Mouse (Mus musculus): ENCODE measurements around the gene Hcfc1r1. TPM values are rescaled to one million over a fixed set of nuclear protein-coding genes. Genes with fewer than 3 reads are reported as not detected.
A peak's percentile ranks its signal among the peaks of the same experiment; 100 is the strongest.

Hcfc1r1 gene
- polyA plus RNA-seq, 1 experiment from 2014 or later, result 152 TPM

GRCm38 (mm10) chr17:23660876-23661200 is 12.6 kb upstream of the Hcfc1r1 start:
- peaks cover 64% of the 10 kb centered on the region for H3K27me3 ChIP-seq (ENCODE audit: insufficient read depth, poor library complexity, severe bottlenecking)
- no peak for DNase-seq (ENCODE audit: low spot score)
- H3K27ac ChIP-seq, result no peak overlapping the region
- peak overlapping the region; percentile 33 for H3K4me3 ChIP-seq
- 5% methylated on average over 14 of the region's 14 CpGs for WGBS
- no peaks in the 10 kb centered on the region for H3K36me3 ChIP-seq
- no peaks in the 10 kb centered on the region for H3K9me3 ChIP-seq
- H3K4me1 ChIP-seq, result peaks cover 14% of the 10 kb centered on the region

- WGBS, result 2% methylated on average over 9 of the region's 9 CpGs
- no peaks in the 10 kb centered on the region for H3K9me3 ChIP-seq
- DNase-seq (ENCODE audit: low spot score), result no peak
- H3K27ac ChIP-seq, result no peak overlapping the region
- no peak overlapping the region for H3K4me3 ChIP-seq
- peaks cover 16% of the 10 kb centered on the region for H3K4me1 ChIP-seq
- H3K36me3 ChIP-seq, result peaks cover 5% of the 10 kb centered on the region
- peaks cover 64% of the 10 kb centered on the region for H3K27me3 ChIP-seq (ENCODE audit: insufficient read depth, poor library complexity, severe bottlenecking)
These were observed 11.9 kb upstream of the Hcfc1r1 start for GRCm38 (mm10) chr17:23661526-23661925.

GRCm38 (mm10) chr17:23664556-23665021 is 8.8 kb upstream of the Hcfc1r1 start:
- Histone ChIP-seq H3K4me1 (peaks cover 16% of the 10 kb centered on the region), H3K4me3 (no peak overlapping the region), H3K27me3 (ENCODE audit: insufficient read depth, poor library complexity, severe bottlenecking) (peaks cover 43% of the 10 kb centered on the region), H3K9me3 (no peaks in the 10 kb centered on the region), H3K27ac (no peak overlapping the region), H3K36me3 (peaks cover 34% of the 10 kb centered on the region)
- WGBS, result 16% methylated on average over 5 of the region's 5 CpGs
- no peak for DNase-seq (ENCODE audit: low spot score)

DNA sequence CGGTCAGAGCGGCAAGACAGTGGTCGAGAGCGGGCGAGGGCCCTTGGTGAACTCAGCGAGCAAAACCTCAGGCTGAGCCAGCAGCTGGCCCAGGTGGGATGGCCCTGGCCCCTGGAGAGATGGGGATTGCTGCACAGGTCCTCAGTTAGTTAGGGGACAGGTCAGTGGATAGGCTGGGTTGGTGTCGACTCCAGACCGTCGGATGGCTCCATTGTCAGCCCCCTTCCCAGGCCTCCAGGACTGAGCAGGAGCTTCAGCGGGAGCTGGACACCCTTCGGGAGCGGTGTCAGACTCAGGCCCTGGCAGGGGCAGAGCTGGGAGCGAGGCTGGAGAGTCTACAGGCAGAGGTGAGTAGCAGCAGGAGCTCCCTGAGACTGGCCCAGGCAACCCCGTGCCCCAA is 7.9 kb upstream of the Hcfc1r1 start:
- Histone ChIP-seq H3K4me1 (peaks cover 13% of the 10 kb centered on the region), H3K27ac (no peak overlapping the region), H3K4me3 (no peak overlapping the region), H3K9me3 (no peaks in the 10 kb centered on the region), H3K27me3 (ENCODE audit: insufficient read depth, poor library complexity, severe bottlenecking) (peaks cover 34% of the 10 kb centered on the region), H3K36me3 (peaks cover 44% of the 10 kb centered on the region)
- 81% methylated on average over 14 of the region's 14 CpGs for whole genome bisulfite sequencing
- no peak for DNase-seq (ENCODE audit: low spot score)

DNA sequence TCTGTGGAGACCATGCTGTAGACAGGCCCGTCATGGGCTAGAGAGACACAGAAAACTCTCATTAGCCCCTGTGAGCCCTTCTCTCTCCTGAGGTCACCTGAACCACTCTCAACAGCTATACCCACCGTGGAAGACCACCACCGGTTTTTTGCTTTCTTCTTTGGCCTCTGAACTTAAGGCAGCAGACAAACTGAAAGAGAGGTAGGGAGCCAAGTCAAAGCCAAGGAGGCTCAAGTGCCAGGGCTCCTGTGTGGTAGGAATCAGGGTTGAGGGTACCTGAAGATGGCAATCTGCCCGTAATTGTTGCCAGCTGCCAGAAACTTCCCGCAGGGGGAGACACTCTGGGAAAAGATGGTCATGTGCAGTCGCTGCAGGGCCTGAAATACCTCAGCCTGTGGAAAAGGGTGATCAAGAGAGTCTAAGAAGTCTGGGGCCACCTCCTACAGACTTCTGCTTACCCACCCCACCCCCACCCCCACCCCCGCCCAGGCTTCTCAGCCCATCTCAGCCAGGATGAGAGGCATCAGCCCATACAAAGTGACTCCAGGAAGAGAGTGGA is 2.8 kb upstream of the Hcfc1r1 start:
- DNase-seq (ENCODE audit: low spot score), result no peak
- H3K4me3 ChIP-seq, result no peak overlapping the region
- WGBS, result 88% methylated on average over 7 of the region's 7 CpGs
- no peak overlapping the region for H3K27ac ChIP-seq
- H3K9me3 ChIP-seq, result no peaks in the 10 kb centered on the region
- peaks cover 24% of the 10 kb centered on the region for H3K4me1 ChIP-seq
- peaks cover 54% of the 10 kb centered on the region for H3K36me3 ChIP-seq
- peaks cover 9% of the 10 kb centered on the region; the same call in 1 of the 2 replicates for H3K27me3 ChIP-seq (ENCODE audit: insufficient read depth, poor library complexity, severe bottlenecking)

DNA sequence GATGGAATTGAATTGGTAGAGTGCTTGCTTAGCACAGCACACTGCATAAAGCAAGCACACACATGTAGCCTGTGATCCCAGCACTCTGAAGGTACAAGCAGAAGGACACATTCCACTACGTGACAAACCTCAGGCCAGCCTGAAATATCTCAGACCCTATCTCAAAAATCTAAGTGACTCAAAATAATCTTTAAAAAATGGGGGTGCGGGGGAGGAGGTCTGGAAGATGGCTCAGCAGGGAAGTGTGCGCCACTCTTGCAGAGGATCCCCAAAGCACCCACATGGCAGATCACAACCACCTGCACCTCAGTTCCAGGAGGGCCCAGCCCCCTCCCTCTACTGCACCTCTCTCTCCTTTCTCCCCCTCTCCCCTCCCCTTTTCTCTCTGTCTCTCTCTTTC is 1.9 kb upstream of the Hcfc1r1 start:
- H3K27ac ChIP-seq, result no peak overlapping the region
- no peaks in the 10 kb centered on the region for H3K9me3 ChIP-seq
- WGBS, result 78% methylated on average over 3 of the region's 3 CpGs
- no peak overlapping the region for H3K4me3 ChIP-seq
- H3K4me1 ChIP-seq, result peaks cover 29% of the 10 kb centered on the region
- peaks cover 10% of the 10 kb centered on the region; the same call in 1 of the 2 replicates for H3K27me3 ChIP-seq (ENCODE audit: insufficient read depth, poor library complexity, severe bottlenecking)
- H3K36me3 ChIP-seq, result peaks cover 50% of the 10 kb centered on the region
- DNase-seq (ENCODE audit: low spot score), result no peak

DNA sequence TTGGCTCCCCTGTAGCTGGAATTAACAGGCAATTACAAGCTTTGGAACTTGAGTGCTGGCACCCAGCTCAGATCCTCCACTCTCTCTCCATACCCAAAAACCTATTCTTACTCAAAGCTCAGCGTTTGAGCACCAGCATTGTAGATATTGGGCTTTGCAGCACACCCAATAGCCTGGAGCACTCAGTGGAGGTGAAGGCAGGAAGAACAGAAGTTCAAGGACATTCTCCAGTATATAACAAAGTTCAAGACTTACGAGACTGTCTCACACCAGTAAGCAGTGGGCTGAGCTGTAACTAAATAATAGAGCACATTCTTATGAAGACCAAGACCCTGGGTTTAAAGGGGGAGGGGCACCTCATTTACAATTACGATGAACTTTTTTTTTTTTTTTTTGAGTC is 635 bp upstream of the Hcfc1r1 start:
- Histone ChIP-seq H3K4me1 (peaks cover 37% of the 10 kb centered on the region), H3K9me3 (no peaks in the 10 kb centered on the region), H3K36me3 (peaks cover 37% of the 10 kb centered on the region), H3K27me3 (ENCODE audit: insufficient read depth, poor library complexity, severe bottlenecking) (peaks cover 10% of the 10 kb centered on the region; the same call in 1 of the 2 replicates), H3K27ac (no peak overlapping the region), H3K4me3 (peak overlapping the region; percentile 72)
- WGBS, result 63% methylated on average over 3 of the region's 3 CpGs
- no peak for DNase-seq (ENCODE audit: low spot score)

GRCm38 (mm10) chr17:23674271-23674952 is 1.0 kb downstream of the Hcfc1r1 start:
- H3K27ac ChIP-seq, result peak overlapping the region; percentile 90
- WGBS, result 22% methylated on average over 9 of the region's 9 CpGs
- peaks cover 22% of the 10 kb centered on the region for H3K27me3 ChIP-seq (ENCODE audit: insufficient read depth, poor library complexity, severe bottlenecking)
- peaks cover 41% of the 10 kb centered on the region for H3K4me1 ChIP-seq
- peaks cover 21% of the 10 kb centered on the region for H3K36me3 ChIP-seq
- H3K4me3 ChIP-seq, result peak overlapping the region; percentile 72
- H3K9me3 ChIP-seq, result no peaks in the 10 kb centered on the region
- no peak for DNase-seq (ENCODE audit: low spot score)

DNA sequence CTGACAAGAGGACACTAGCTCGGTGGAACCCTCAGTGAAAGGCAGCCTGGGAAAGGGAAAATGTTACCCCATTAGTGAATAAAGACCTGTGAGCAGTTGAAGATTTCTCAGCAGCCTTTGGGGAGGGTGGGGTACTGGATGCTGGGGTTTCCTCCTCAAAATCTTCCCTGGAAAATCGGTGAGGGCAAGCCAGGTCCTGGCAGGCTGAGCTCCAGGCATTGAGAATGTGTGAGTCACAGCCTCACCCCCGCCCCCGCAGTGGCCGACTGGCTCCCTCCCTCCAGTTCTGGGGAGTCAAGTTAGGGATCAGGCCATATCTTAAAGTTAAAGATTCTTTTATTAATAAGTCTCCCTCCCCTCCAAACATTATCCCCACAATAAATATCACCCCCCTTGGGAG is 1.7 kb downstream of the Hcfc1r1 start:
- H3K4me1 ChIP-seq, result peaks cover 44% of the 10 kb centered on the region
- H3K36me3 ChIP-seq, result peaks cover 15% of the 10 kb centered on the region
- peaks cover 30% of the 10 kb centered on the region for H3K27me3 ChIP-seq (ENCODE audit: insufficient read depth, poor library complexity, severe bottlenecking)
- 9% methylated on average over 5 of the region's 5 CpGs for WGBS
- DNase-seq (ENCODE audit: low spot score), result no peak
- peak overlapping the region; percentile 72 for H3K4me3 ChIP-seq
- H3K9me3 ChIP-seq, result no peaks in the 10 kb centered on the region
- H3K27ac ChIP-seq, result peak overlapping the region; percentile 90

DNA sequence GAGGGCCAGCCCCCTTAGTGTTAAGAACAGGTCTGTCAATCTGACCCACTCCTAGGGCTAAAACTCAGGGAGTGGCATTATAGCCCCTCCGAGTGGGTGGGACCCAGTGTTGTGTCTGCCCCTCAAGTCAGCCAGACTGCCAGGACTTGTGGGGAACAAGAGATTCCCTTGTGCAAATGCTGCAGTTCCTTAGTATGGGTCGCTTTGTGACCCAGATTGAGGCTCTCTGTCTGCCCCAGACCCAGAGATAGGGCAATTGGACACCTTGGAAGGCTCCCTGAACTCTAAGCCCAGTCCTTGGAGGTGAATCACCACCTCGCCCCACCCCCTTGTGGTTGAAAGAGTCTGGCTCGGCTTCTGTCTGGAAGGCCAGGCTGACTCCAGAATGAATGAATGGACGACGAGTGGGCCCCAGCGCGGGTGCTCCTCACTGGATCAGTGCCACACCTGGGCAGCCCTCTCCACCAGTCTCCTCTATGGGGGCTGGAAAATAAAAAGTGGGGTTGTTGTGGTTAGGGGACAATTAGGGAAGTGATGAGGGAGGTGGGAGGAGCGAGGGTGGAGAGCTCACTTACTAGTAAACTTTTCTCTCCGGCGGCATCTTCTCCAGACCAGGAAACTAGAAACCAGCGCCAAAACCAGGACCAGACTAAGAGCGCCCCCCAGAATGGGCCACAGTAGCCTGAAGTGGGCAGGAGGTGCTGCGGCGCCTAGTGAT is 2.3 kb downstream of the Hcfc1r1 start:
- DNase-seq (ENCODE audit: low spot score), result no peak
- Histone ChIP-seq H3K36me3 (peaks cover 9% of the 10 kb centered on the region; the same call in 1 of the 2 replicates), H3K4me1 (peaks cover 44% of the 10 kb centered on the region), H3K27ac (peak overlapping the region; percentile 90), H3K4me3 (peak overlapping the region; percentile 72), H3K9me3 (no peaks in the 10 kb centered on the region), H3K27me3 (ENCODE audit: insufficient read depth, poor library complexity, severe bottlenecking) (peaks cover 36% of the 10 kb centered on the region)
- 7% methylated on average over 15 of the region's 15 CpGs for WGBS

DNA sequence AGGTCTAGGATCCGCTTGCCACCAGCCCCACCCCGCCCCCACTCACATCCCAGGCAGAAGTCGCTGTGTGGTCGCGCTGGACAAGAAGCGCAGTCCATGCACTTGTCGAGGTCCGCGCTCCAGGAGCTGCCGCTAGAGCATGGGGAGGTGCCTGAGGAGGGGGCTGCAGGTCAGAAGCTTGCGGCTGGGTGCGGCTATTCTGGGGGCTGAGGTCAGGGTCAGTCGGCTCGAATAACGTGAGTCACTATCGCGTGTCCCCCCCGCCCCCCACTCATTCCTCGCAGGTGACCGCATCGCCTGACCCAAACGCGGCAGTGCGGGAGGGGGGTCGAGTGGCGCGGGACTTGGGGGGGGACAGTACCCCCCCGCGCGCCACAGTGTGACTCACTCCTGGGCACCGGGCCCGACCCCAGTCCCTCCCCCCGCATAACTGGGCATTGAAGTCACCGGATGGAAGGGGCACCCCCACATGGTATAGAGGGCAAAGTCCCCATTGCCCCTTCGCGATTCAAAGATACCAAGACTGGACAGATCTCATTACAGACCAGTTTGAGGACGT is 3.2 kb downstream of the Hcfc1r1 start:
- Histone ChIP-seq H3K36me3 (peaks cover 7% of the 10 kb centered on the region; the same call in 1 of the 2 replicates), H3K4me1 (peaks cover 44% of the 10 kb centered on the region), H3K4me3 (peak overlapping the region; percentile 72), H3K27ac (peak overlapping the region; percentile 90), H3K9me3 (no peaks in the 10 kb centered on the region), H3K27me3 (ENCODE audit: insufficient read depth, poor library complexity, severe bottlenecking) (peaks cover 44% of the 10 kb centered on the region)
- peak; percentile 80 for DNase-seq (ENCODE audit: low spot score)
- WGBS, result under 1% methylated on average over 37 of the region's 37 CpGs

DNA sequence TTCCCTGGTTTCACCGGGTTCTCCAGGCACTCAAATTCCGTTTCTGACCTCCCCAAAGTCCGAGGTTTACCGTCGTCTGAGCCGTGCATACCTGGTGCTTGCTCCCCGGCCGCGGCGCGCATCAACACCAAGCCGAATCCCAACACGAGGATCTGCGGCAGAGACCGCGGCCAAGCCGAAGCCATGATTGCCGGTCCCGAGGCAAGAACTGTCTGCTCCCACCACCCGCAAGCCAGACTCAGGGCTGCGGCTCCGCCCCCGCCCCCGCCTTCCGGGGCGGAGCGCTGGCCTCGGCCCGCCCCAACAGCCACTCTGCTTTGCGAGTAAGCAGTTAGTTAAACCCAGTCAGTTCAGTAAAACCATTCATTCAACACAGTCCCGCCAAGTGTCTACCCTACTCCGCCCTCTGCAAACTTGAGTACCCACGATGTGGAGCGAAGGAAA is 3.9 kb downstream of the Hcfc1r1 start, which contains the start of gene Tnfrsf12a:
Gene Tnfrsf12a, minus strand, starts transcription at position 233 of the 444 bp plus-strand sequence.
- Histone ChIP-seq H3K27me3 (ENCODE audit: insufficient read depth, poor library complexity, severe bottlenecking) (peaks cover 51% of the 10 kb centered on the region), H3K9me3 (no peaks in the 10 kb centered on the region), H3K27ac (peak within 1 kb of the TSS; percentile 90), H3K4me1 (peaks cover 44% of the 10 kb centered on the region), H3K36me3 (peaks cover 3% of the 10 kb centered on the region; the same call in 1 of the 2 replicates), H3K4me3 (peak within 1 kb of the TSS; percentile 72)
- peak; percentile 95 for DNase-seq (ENCODE audit: low spot score)
- WGBS, result under 1% methylated on average over 34 of the region's 34 CpGs
